Mouse (Mus musculus): ENCODE measurements around the gene Nhp2. TPM values are rescaled to one million over a fixed set of nuclear protein-coding genes. Genes with fewer than 3 reads are reported as not detected.

The Nhp2 gene
- total RNA-seq (2014; fragmentation: Nextera tagmentation) (285 and 292 TPM in 2 replicates), total RNA-seq (2017) (141 and 176 TPM in 2 replicates)

DNA sequence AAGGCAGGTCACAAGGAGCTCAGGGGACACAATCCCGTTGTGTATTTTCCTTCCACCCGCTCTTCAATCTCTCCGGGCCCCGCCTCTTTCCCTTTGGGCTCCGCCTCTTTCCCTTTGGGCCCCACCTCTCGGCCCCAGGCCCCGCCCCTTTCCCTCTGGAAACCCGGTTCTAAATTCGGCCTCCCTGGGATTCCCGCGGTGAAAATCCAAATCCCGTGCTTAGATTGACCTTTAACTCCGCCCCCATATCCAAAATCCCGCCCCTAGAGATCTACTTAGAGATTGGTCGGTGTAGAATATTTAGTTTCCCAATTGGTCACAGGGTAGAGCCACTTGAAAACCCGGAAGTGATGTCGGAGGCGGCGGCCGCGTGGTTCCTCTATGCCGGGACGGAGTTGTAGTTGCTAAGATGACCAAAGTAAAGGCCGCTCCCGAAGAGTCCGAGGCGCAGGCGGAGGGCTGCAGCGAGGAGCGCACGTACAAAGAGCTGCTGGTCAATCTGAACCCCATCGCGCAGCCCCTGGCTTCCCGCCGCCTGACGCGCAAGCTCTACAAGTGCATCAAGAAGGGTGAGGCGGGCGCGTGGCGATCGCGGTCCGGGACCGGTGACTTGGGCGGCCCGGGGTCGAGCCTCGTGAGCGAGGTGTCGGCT, at the start of gene Nhp2:
Nhp2 (plus strand) TSS at position 327 of the 652 bp plus-strand sequence.
- ATAC-seq (replicated peaks; ENCODE audit: low FRiP score, low TSS enrichment, poor library complexity, severe bottlenecking): peak; percentile 77

GRCm38 (mm10) chr11:51576454-51576853, 43.1 kb upstream of the Nhp2 start:
- ATAC-seq (replicated peaks; ENCODE audit: low FRiP score, low TSS enrichment, poor library complexity, severe bottlenecking): no peak

DNA sequence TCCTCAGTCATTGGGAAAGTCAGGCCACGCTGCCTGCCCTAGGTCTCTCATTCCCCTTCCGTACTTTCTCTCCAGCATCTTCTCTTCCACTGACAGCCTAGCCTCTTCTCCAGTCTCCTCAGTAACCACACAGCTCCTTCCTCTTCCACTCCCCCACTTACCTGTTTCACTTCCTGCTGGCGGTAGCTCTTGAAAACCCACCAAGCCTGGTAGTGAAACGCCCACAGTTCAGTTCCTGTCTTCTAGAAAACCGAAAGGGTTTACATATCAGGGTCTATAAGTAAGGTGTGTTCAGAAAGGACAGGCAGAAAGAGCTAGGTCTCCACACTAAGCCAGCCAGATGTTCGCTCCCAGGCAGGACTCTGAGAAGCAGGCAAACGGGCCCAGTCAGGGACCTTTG, 41.9 kb upstream of the Nhp2 start:
- ATAC-seq (replicated peaks; ENCODE audit: low FRiP score, low TSS enrichment, poor library complexity, severe bottlenecking): no peak

GRCm38 (mm10) chr11:51579024-51579423, 40.5 kb upstream of the Nhp2 start:
- no peak for ATAC-seq (replicated peaks; ENCODE audit: low FRiP score, low TSS enrichment, poor library complexity, severe bottlenecking)

GRCm38 (mm10) chr11:51582713-51583112, 36.8 kb upstream of the Nhp2 start:
- ATAC-seq (replicated peaks; ENCODE audit: low FRiP score, low TSS enrichment, poor library complexity, severe bottlenecking): 0 out of 2 replicates have a peak, but pooled peaks have one; percentile 37

DNA sequence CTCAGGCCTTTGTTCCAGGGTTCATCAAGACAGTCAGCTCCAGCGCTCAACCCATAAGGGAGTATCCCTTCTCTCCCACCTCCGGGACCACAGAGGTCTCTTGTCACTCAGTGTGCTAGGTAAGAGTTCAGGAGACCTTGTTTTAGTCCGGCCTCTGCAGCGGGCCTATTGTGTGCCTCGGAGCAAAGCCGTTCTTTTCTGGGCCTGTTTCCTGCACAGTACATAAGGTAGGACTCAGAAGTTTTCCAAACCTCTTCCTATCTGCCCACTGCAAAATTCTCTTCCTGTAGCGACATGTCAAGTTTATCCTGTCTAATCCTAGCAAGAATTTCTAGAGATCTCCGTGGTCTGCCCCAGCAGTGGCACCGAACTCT, 35.5 kb upstream of the Nhp2 start:
- ATAC-seq (replicated peaks; ENCODE audit: low FRiP score, low TSS enrichment, poor library complexity, severe bottlenecking): peak; percentile 7

- ATAC-seq (replicated peaks; ENCODE audit: low FRiP score, low TSS enrichment, poor library complexity, severe bottlenecking): peak; percentile 86
Measured at GRCm38 (mm10) chr11:51584431-51585248, 34.9 kb upstream of the Nhp2 start, which contains the start of gene Phykpl. Phykpl (plus strand) TSS chr11:51584757.

- ATAC-seq (replicated peaks; ENCODE audit: low FRiP score, low TSS enrichment, poor library complexity, severe bottlenecking): no peak
Measured at GRCm38 (mm10) chr11:51585608-51586252, 33.8 kb upstream of the Nhp2 start.

DNA sequence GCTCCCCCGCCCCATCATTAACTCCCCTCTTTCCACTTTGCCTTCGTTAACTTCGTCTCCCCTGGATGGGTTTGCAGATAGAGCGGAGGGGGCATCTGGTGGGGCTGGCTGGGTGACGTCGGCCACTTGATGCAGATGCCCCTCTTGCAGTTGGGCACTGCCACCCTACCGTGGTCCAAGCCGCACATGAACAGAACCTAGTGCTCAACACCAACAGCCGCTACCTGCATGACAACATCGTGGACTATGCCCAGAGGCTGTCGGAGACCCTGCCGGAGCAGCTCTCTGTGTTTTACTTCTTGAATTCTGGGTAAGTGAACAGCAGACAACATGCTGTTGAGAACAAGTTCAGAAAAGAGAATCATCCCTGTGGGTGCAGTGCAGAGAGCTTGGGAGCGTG, 33.1 kb upstream of the Nhp2 start:
- ATAC-seq (replicated peaks; ENCODE audit: low FRiP score, low TSS enrichment, poor library complexity, severe bottlenecking): no peak

DNA sequence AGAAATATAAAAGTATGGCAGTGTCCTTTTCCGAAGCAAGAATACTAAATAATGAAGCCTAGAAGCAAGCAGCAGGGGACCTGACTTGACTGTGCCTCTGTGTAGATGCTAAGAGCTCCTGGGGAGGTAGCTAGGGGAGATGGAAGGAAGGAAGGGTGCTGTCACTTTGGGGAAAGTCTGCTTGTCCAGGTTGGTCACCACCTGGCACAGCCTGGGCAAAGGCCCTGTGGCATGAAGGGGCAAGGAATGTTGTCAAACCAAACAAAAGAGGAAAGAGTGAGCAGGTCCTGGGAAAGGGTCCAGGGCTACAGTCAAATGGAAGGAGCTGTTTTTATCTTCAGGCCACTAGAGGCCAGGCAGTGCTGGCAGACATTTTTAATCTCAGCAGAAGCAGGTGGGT, 32.5 kb upstream of the Nhp2 start:
- ATAC-seq (replicated peaks; ENCODE audit: low FRiP score, low TSS enrichment, poor library complexity, severe bottlenecking): no peak

GRCm38 (mm10) chr11:51588833-51589232, 30.7 kb upstream of the Nhp2 start:
- ATAC-seq (replicated peaks; ENCODE audit: low FRiP score, low TSS enrichment, poor library complexity, severe bottlenecking): no peak

DNA sequence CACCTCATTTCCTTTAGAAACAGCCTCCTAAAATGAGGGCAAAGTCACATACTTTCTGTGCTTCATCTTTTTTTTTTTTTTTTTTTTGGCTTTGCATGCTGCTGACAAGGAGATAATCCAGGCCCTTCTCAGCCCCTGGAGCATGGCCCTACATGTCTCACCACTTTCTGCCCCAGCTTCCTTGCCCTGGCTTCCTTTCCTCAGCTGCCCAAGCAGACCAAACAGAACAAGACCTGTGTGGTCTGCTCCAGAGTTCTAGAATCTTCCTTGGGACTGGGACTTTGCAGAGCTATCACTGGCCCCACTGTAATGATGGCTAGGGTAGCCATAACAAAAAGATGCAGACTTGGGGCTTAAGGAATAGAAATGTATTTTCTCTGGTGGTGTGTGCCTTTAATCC, 29.5 kb upstream of the Nhp2 start:
- no peak for ATAC-seq (replicated peaks; ENCODE audit: low FRiP score, low TSS enrichment, poor library complexity, severe bottlenecking)

- ATAC-seq (replicated peaks; ENCODE audit: low FRiP score, low TSS enrichment, poor library complexity, severe bottlenecking): no peak
Measured at GRCm38 (mm10) chr11:51591168-51591567, 28.4 kb upstream of the Nhp2 start.

DNA sequence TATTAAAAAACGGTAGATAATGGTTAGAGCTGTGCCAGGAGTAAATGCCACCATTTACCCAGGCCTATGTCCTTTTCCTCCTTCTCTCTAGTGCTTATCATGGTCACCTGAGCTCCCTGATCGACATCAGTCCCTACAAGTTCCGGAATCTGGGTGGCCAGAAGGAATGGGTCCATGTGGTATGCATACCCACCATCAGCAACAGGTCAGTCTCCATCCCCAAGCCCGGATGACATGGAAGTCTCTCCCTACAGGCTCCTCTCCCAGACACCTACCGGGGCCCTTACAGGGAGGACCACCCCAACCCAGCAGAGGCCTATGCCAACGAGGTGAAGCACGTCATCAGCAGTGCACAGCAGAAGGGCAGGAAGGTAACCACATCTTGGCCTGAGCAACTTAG, 27.6 kb upstream of the Nhp2 start:
- no peak for ATAC-seq (replicated peaks; ENCODE audit: low FRiP score, low TSS enrichment, poor library complexity, severe bottlenecking)

DNA sequence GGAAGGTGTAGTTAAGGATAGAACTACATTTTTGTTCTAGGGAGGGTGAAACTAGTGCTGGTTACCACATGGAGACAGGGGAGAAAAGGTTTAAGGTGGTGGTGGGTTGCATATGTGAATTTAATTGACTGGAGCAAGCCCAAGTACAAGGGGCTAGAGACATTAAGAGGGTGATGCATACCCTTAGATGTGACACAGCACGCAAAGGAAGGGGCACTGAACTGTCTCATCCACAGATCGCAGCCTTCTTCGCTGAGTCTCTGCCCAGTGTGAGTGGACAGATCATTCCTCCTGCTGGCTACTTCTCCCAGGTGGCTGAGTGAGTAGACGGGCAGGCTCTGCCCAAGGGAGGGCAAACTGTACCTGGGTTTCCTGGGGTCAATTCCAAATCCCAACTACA, 26.2 kb upstream of the Nhp2 start:
- no peak for ATAC-seq (replicated peaks; ENCODE audit: low FRiP score, low TSS enrichment, poor library complexity, severe bottlenecking)

- ATAC-seq (replicated peaks; ENCODE audit: low FRiP score, low TSS enrichment, poor library complexity, severe bottlenecking): no peak
Measured at GRCm38 (mm10) chr11:51593849-51594248, 25.7 kb upstream of the Nhp2 start.

DNA sequence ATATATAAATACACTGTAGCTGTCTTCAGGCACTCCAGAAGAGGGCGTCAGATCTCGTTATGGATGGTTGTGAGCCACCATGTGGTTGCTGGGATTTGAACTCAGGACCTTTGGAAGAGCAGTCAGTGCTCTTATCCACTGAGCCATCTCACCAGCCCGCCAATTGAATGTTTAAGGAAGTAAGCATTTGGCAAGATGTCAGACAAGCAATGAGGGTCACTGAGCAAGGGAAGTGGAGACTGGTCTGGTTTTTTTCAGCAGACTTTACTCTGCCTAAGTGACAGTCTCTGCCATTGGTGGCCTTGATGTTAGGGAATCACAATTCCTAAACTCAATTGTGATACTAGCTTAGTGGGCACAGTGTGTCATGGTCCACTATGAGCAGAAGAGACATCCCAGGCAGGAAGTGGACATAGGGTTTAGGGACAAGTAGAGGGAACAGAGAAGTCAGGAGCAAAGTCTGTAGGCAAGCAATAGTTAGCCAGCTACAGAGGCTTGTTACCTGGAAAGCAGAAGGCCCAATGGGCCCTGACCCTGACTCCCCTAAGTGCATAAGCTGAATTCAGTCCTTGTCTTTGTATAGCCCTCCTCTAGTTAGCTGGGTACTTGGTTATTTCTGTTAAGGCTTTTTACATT, 24.7 kb upstream of the Nhp2 start:
- ATAC-seq (replicated peaks; ENCODE audit: low FRiP score, low TSS enrichment, poor library complexity, severe bottlenecking): no peak

DNA sequence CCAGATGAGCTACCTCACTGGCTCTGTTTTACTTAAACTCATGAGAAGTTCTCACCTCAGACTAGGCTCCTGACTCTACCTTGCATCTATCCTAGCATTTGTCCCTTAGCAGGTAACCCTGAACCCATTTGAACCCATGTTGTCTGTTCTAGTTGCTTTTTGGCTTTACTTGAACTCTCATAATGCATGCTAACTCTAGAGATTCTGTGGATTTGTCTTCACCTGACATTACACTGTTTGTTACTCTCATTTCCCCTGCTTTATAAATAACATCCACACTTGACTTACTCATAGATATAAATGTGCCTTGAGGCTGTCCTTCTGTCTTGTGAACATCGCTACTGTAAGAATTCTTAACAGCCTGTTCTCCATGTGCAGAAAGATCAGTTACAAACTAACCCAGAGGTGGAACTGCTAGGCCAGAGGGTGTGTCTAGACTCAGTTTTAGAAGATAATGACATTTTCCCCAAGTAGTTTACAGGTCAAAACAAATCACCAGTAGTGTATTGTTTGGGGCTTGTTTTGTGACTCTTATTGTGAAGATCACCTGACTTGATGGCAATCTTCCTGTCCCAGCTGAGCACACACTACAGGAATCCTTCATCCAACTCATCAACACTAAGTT, 24.0 kb upstream of the Nhp2 start:
- ATAC-seq (replicated peaks; ENCODE audit: low FRiP score, low TSS enrichment, poor library complexity, severe bottlenecking): no peak

- ATAC-seq (replicated peaks; ENCODE audit: low FRiP score, low TSS enrichment, poor library complexity, severe bottlenecking): no peak
Measured at GRCm38 (mm10) chr11:51597553-51597952, 22.0 kb upstream of the Nhp2 start.

DNA sequence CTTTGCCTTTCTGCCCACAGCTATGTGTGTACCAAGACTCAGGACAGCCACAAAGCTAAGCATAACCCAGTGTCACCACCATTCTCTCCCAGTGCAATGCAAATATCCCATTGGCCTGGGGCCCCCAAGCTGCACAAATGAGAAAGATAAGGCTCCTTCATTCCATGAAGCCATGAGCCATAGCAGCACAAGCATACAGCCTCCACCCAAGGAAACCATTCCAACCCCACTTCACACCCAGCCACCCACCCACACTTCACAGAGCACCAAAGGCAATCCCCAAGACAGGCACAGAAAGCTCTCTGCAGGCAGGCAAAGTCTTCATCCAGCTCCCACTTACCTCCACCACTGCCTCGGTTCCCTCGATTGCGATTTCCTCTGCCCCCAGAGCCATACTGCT, 17.3 kb upstream of the Nhp2 start:
- ATAC-seq (replicated peaks; ENCODE audit: low FRiP score, low TSS enrichment, poor library complexity, severe bottlenecking): no peak

Data from megakaryocyte-erythroid progenitor cell, adult 5-6 weeks (primary cell).